8 mouse cellular contexts compared by ENCODE assay signal in genomic region chr6:55202913-55203910, GRCm38 (mm10). TPM values are rescaled to one million over a fixed set of nuclear protein-coding genes. Genes with fewer than 3 reads are reported as not detected.
DNase-seq lines count a peak whose midpoint lies in the region; ATAC-seq and TF ChIP-seq lines count a peak whose summit lies in the region.

TSS of gene Mindy4 (plus strand) at chr6:55203383.

- H3K79me2 ChIP-seq in myocyte (ENCODE audit: control insufficient read depth, insufficient read depth): no peaks in the 10 kb centered on the region

- peak within 1 kb of the TSS; percentile 55 for H3K4me3 ChIP-seq in forebrain, embryonic 10.5 days
- peak within 1 kb of the TSS; percentile 71 to 80 for H3K4me3 ChIP-seq in heart, embryonic 14.5 days (ENCODE audit: control insufficient read depth in 1 of 2, insufficient read depth in 1 of 2, low read depth in 1 of 2, low read length in 2 of 2)
- H3K4me3 ChIP-seq in liver, embryonic 11.5 days (ENCODE audit: low read depth, low read length): peak within 1 kb of the TSS; percentile 49
- peak within 1 kb of the TSS; percentile 37 for H3K4me3 ChIP-seq in myocyte
- H3K4me3 ChIP-seq in stomach, embryonic 15.5 days (replicated peaks): peak within 1 kb of the TSS; percentile 62

- ATAC-seq in CD4-positive, CD25-positive, alpha-beta regulatory T cell, adult 4 months: peak; percentile 72
- peak; percentile 91 for ATAC-seq in heart, embryonic 14.5 days (ENCODE audit: insufficient number of reproducible peaks, insufficient read depth, low FRiP score, low read depth)
- peak; percentile 84 for ATAC-seq in liver, embryonic 11.5 days (replicated peaks; ENCODE audit: low FRiP score)
- ATAC-seq in stomach, embryonic 15.5 days (ENCODE audit: insufficient read depth, low FRiP score, low read depth): peak; percentile 91

- H3K9me3 ChIP-seq in forebrain, embryonic 10.5 days: no peaks in the 10 kb centered on the region
- H3K9me3 ChIP-seq in heart, embryonic 14.5 days (ENCODE audit: control insufficient read depth, low read length): no peaks in the 10 kb centered on the region
- H3K9me3 ChIP-seq in liver, embryonic 11.5 days (ENCODE audit: control insufficient read depth, low read length): no peaks in the 10 kb centered on the region
- H3K9me3 ChIP-seq in stomach, embryonic 15.5 days: no peaks in the 10 kb centered on the region

- no peak within 1 kb of the TSS for H3ac ChIP-seq in myocyte (ENCODE audit: control insufficient read depth, insufficient read length)

- peak within 1 kb of the TSS; percentile 93 for H3K27ac ChIP-seq in forebrain, embryonic 10.5 days
- H3K27ac ChIP-seq in heart, embryonic 14.5 days (replicated peaks in 1 of 2; ENCODE audit: control insufficient read depth in 1 of 2, insufficient read depth in 1 of 2, low read depth in 2 of 2, low read length in 2 of 2): peak within 1 kb of the TSS; percentile 88 to 89
- H3K27ac ChIP-seq in liver, embryonic 11.5 days (ENCODE audit: low read depth, low read length): no peak within 1 kb of the TSS
- peak within 1 kb of the TSS; percentile 81 for H3K27ac ChIP-seq in stomach, embryonic 15.5 days

- peak within 1 kb of the TSS; percentile 85 for H3K4me2 ChIP-seq in heart, embryonic 14.5 days (ENCODE audit: low read length)
- peak within 1 kb of the TSS; percentile 63 for H3K4me2 ChIP-seq in liver, embryonic 11.5 days
- H3K4me2 ChIP-seq in myocyte (ENCODE audit: low read depth): peak within 1 kb of the TSS; percentile 91
- H3K4me2 ChIP-seq in stomach, embryonic 15.5 days: peak within 1 kb of the TSS; percentile 83

- peak; percentile 51 for DNase-seq in c-Kit-positive CD71-positive TER-119-negative erythroid progenitor cells, embryonic 14.5 days (ENCODE audit: low read depth)
- peak; percentile 93 for DNase-seq in forebrain, embryonic 10.5 days (ENCODE audit: extremely low spot score, low spot score)
- DNase-seq in kidney, postnatal 10 days: peak; percentile 92
- peak; percentile 73 for DNase-seq in liver, embryonic 11.5 days (ENCODE audit: low spot score)

- 4% methylated on average over 33 of the region's 33 CpGs for WGBS in forebrain, embryonic 10.5 days
- WGBS in heart, embryonic 14.5 days: 5% methylated on average over 33 of the region's 33 CpGs
- 7% methylated on average over 33 of the region's 33 CpGs for WGBS in liver, embryonic 11.5 days
- WGBS in stomach, embryonic 15.5 days: 4% methylated on average over 33 of the region's 33 CpGs

- H3K36me3 ChIP-seq in forebrain, embryonic 10.5 days (replicated peaks): peaks cover 10% of the 10 kb centered on the region; the same call in 1 of the 2 replicates
- no peaks in the 10 kb centered on the region for H3K36me3 ChIP-seq in heart, embryonic 14.5 days (ENCODE audit: control insufficient read depth, insufficient read depth, low read length)
- no peaks in the 10 kb centered on the region for H3K36me3 ChIP-seq in liver, embryonic 11.5 days (ENCODE audit: control insufficient read depth, insufficient read depth, low read length)
- H3K36me3 ChIP-seq in myocyte (ENCODE audit: control insufficient read depth, insufficient read depth): no peaks in the 10 kb centered on the region
- H3K36me3 ChIP-seq in stomach, embryonic 15.5 days: no peaks in the 10 kb centered on the region

- peak; percentile 20 for TF ChIP-seq POLR2A in myocyte (IDR thresholded peaks at IDR 0.05; ENCODE audit: insufficient read length, low read depth)

- H3K27me3 ChIP-seq in forebrain, embryonic 10.5 days (ENCODE audit: poor library complexity, severe bottlenecking): no peaks in the 10 kb centered on the region
- H3K27me3 ChIP-seq in heart, embryonic 14.5 days (ENCODE audit: control insufficient read depth, insufficient read depth, low read length): no peaks in the 10 kb centered on the region
- no peaks in the 10 kb centered on the region for H3K27me3 ChIP-seq in liver, embryonic 11.5 days (replicated peaks; ENCODE audit: control insufficient read depth, insufficient read depth, low read length)
- H3K27me3 ChIP-seq in myocyte (ENCODE audit: control insufficient read depth, insufficient read depth, insufficient read length): peaks cover 4% of the 10 kb centered on the region
- no peaks in the 10 kb centered on the region for H3K27me3 ChIP-seq in stomach, embryonic 15.5 days (replicated peaks)

- H3K9ac ChIP-seq in heart, embryonic 14.5 days (ENCODE audit: low read length): peak within 1 kb of the TSS; percentile 78
- H3K9ac ChIP-seq in liver, embryonic 11.5 days (ENCODE audit: low read depth, low read length): peak within 1 kb of the TSS; percentile 51
- peak within 1 kb of the TSS; percentile 22; the same call in 1 of the 2 replicates for H3K9ac ChIP-seq in stomach, embryonic 15.5 days

- peaks cover 45% of the 10 kb centered on the region for H3K4me1 ChIP-seq in forebrain, embryonic 10.5 days
- peaks cover 7% of the 10 kb centered on the region in 2 experiments; a peak in 3 of 4 replicates for H3K4me1 ChIP-seq in heart, embryonic 14.5 days (ENCODE audit: control insufficient read depth in 2 of 2, insufficient read depth in 2 of 2, low read length in 2 of 2)
- 0 out of 2 replicates have a peak, but pooled peaks cover 4% of the 10 kb centered on the region for H3K4me1 ChIP-seq in liver, embryonic 11.5 days (replicated peaks; ENCODE audit: control insufficient read depth, insufficient read depth, low read length)
- H3K4me1 ChIP-seq in stomach, embryonic 15.5 days: 0 out of 2 replicates have a peak, but pooled peaks cover 4% of the 10 kb centered on the region

TF ChIP-seq in myocyte, 11 proteins besides CTCF, POLR2A, EP300 and RAD21:
- TF ChIP-seq CEBPB (IDR thresholded peaks at IDR 0.05; ENCODE audit: insufficient read depth, poor library complexity, severe bottlenecking) (no peak), MYOD1 (IDR thresholded peaks at IDR 0.05; ENCODE audit: control insufficient read depth in 1 of 3, insufficient read length in 2 of 3, low read depth in 2 of 3) (peak in 2 of 3 experiments; percentile 10 to 54), POLR2AphosphoS2 (IDR thresholded peaks at IDR 0.05; ENCODE audit: insufficient read length, low read depth) (no peak), E2F4 (IDR thresholded peaks at IDR 0.05; ENCODE audit: insufficient read depth) (peak; percentile 25), MYOG (IDR thresholded peaks at IDR 0.05; ENCODE audit: control insufficient read depth in 1 of 3, insufficient read depth in 1 of 3, insufficient read length in 2 of 3, low read depth in 2 of 3) (peak in 1 of 3 experiments; percentile 65)

RNA-seq across cellular contexts. Expression of gene Mindy4, which starts in this region (rescaled TPM):
- polyA plus RNA-seq in CD4-positive, CD25-positive, alpha-beta regulatory T cell, adult 4 months (2017; shearing (Covaris generic)): under 1 TPM; 0.08 to 0.66 TPM
- polyA plus RNA-seq in forebrain, embryonic 10.5 days (2016; fragmentation: Nextera tagmentation; extraction: Ambion mirVana): 24.8 and 27.4 TPM in 2 replicates
- polyA plus RNA-seq in heart, embryonic 14.5 days (2014; fragmentation: Nextera tagmentation; extraction: Ambion mirVana): 8.9 and 9.5 TPM in 2 replicates
- 5.6 and 6.9 TPM in 2 replicates for polyA plus RNA-seq in liver, embryonic 11.5 days (2014; fragmentation: Nextera tagmentation; extraction: Ambion mirVana)
- 5.0 TPM for polyA plus RNA-seq in myocyte (2012; fragmentation: generic; extraction: Trizol)
- polyA plus RNA-seq in stomach, embryonic 15.5 days (2015; fragmentation: Nextera tagmentation; extraction: Ambion mirVana): 8.7 and 9.8 TPM in 2 replicates

Comparison
In these comparisons a context has a peak if more than half of its experiments do, and no peak if none do; other contexts are left out.
1. Peak in ATAC-seq in CD4-positive, CD25-positive, alpha-beta regulatory T cell, adult 4 months; RNA of the gene not detected or under 1 TPM.
2. H3K9ac ChIP-seq: peak in every context shown above with its lines; median percentile 78 in heart, embryonic 14.5 days; 51 in liver, embryonic 11.5 days; 22 in stomach, embryonic 15.5 days.